Mouse (Mus musculus) lung, postnatal 0 days (tissue): ENCODE measurements around the gene Txk.

ENCODE experiments used
- CTCF ChIP-seq: IDR thresholded peaks from 2 replicates; pipeline ENCODE4 v1.5.1; 2016; ENCODE audit warnings: antibody characterized with exemption, mild to moderate bottlenecking
- EP300 ChIP-seq: IDR thresholded peaks from 2 replicates; pipeline ENCODE4 v1.6.1; 2016; ENCODE audit warnings: antibody characterized with exemption, mild to moderate bottlenecking, control low read depth

DNA sequence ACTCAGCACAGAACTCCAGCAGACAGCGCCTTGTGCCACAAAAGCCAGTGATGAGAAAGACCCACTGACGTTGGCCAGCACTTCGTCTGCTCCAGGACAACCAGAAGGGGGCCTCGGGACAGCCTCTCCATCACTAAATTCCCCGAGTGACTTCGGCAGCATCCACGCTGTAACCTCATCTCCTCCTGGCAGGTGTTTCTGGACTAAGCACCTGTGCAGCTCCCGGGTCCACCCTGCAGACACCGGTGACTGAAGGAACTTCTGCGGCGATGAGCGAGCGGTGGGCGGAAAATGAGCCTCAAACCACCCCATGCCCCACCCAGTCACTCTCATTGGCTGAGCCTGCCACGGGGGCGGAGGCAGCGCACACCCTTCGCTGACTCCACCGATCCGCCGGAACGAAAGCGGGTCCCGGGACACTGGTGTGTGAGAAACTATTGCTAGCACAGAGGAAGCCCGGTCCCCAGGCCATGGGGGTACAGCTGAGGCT, 105.1 kb downstream of the Txk start, which contains the start of gene Nipal1:
- TF ChIP-seq EP300, result no peak
- TF ChIP-seq CTCF, result peak; percentile 39
